In the genomic region with DNA sequence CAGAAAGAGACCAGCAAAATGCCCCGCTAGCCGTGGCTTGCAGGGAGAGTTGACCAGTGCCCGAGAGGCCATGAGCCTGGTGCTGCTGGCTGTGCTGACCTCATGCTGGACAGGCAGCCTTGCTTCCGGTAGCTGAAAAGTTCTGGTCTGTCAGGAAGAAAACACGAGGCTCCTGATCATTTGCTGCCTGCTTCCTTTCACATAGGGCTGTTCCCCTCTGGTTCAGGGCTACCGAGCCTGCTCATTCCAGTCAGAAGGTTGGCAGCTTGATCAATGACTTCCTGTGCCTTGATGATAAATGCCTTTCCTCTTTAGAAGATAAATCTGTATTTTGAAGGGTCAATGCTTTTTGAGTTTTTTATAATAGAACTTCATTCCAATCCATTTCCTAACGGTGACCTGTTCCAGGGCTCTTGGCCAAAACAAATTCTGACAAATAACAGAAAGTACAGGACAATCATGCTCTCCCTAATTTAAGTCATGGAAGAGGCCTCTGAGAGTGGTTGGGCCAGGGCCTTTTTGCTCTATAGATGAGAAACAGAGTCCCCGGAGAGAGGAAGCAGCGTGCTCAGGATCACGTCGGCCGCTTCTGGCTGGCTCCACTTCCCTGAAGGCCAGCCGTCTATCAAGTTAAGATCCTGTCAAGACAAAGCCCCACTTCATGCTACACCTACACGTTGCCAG, we compare ENCODE assay signal across 9 mouse cellular contexts. TPM values are rescaled to one million over a fixed set of nuclear protein-coding genes. Genes with fewer than 3 reads are reported as not detected.
DNase-seq lines count a peak whose midpoint lies in the region; ATAC-seq lines count a peak whose summit lies in the region.
"Had no signal": no experiment of that assay in that cellular context is flagged by ENCODE, and none has a peak within 500 bp of the region (broad histone marks: within the 10 kb centered on the region; RNA-seq: fewer than 3 reads in every experiment).

No protein-coding gene starts in this region.

- no peaks in the 10 kb centered on the region for H3K4me1 ChIP-seq in intestine, embryonic 15.5 days (replicated peaks)
- H3K4me1 ChIP-seq in liver, embryonic 15.5 days (replicated peaks): 0 out of 2 replicates have a peak, but pooled peaks cover 3% of the 10 kb centered on the region

- no peaks in the 10 kb centered on the region for H3K36me3 ChIP-seq in intestine, embryonic 15.5 days
- no peaks in the 10 kb centered on the region for H3K36me3 ChIP-seq in liver, embryonic 15.5 days (replicated peaks)

- peak; percentile 83 for ATAC-seq in intestine, embryonic 15.5 days
- ATAC-seq in liver, embryonic 15.5 days (ENCODE audit: insufficient read depth): peak; percentile 60
- no peak for ATAC-seq in frontal cortex, adult (ENCODE audit: low TSS enrichment)

- no peak overlapping the region for H3K4me3 ChIP-seq in intestine, embryonic 15.5 days (replicated peaks)
- H3K4me3 ChIP-seq in liver, embryonic 15.5 days (replicated peaks): no peak overlapping the region
- H3K4me3 ChIP-seq: erythroblast, embryonic 14.5 days had no signal

- no peak overlapping the region for H3K9ac ChIP-seq in intestine, embryonic 15.5 days
- no peak overlapping the region for H3K9ac ChIP-seq in liver, embryonic 15.5 days

- no peak overlapping the region for H3K4me2 ChIP-seq in intestine, embryonic 15.5 days (replicated peaks)
- H3K4me2 ChIP-seq in liver, embryonic 15.5 days: no peak overlapping the region

- 25% methylated on average over 14 of the region's 14 CpGs for WGBS in intestine, embryonic 15.5 days
- 23% methylated on average over 14 of the region's 14 CpGs for WGBS in liver, embryonic 15.5 days (ENCODE audit: insufficient replicate concordance)

- H3K9me3 ChIP-seq in intestine, embryonic 15.5 days: no peaks in the 10 kb centered on the region
- H3K9me3 ChIP-seq in liver, embryonic 15.5 days (replicated peaks): no peaks in the 10 kb centered on the region

- peak; percentile 4 for DNase-seq in 3T3-L1 (ENCODE audit: low read depth, low spot score)
- DNase-seq in embryo, embryonic 10.5 days (ENCODE audit: low spot score): peak; percentile 64
- no peak for DNase-seq in thymus, postnatal 0 days (ENCODE audit: low spot score)
- no peak for DNase-seq in right cerebral cortex, adult 18-20 months
- no peak for DNase-seq in cerebellum, adult 18-20 months

- H3K27me3 ChIP-seq in intestine, embryonic 15.5 days (replicated peaks): no peaks in the 10 kb centered on the region
- H3K27me3 ChIP-seq in liver, embryonic 15.5 days: no peaks in the 10 kb centered on the region

- peak overlapping the region; percentile 51; the same call in 1 of the 2 replicates for H3K27ac ChIP-seq in intestine, embryonic 15.5 days
- H3K27ac ChIP-seq in liver, embryonic 15.5 days (replicated peaks): 0 out of 2 replicates have a peak overlapping the region, but pooled peaks have one; percentile 26

RNA-seq across cellular contexts. Expression of gene Acer2, which starts 24.7 kb away (rescaled TPM):
- polyA plus RNA-seq in intestine, embryonic 15.5 days (2015; fragmentation: Nextera tagmentation; extraction: Ambion mirVana): 23.1 and 26.5 TPM in 2 replicates
- polyA plus RNA-seq in liver, embryonic 15.5 days (2015; fragmentation: Nextera tagmentation; extraction: Ambion mirVana): 5.2 and 7.0 TPM in 2 replicates
- polyA plus RNA-seq in thymus, postnatal 0 days (2015; fragmentation: Nextera tagmentation; extraction: Ambion mirVana): 3.9 and 4.3 TPM in 2 replicates

RNA-seq across cellular contexts. Expression of gene Rps6, which starts 41.7 kb away (rescaled TPM):
- 690 and 791 TPM in 2 replicates for polyA plus RNA-seq in intestine, embryonic 15.5 days (2015; fragmentation: Nextera tagmentation; extraction: Ambion mirVana)
- 402 and 431 TPM in 2 replicates for polyA plus RNA-seq in liver, embryonic 15.5 days (2015; fragmentation: Nextera tagmentation; extraction: Ambion mirVana)
- 922 and 983 TPM in 2 replicates for polyA plus RNA-seq in thymus, postnatal 0 days (2015; fragmentation: Nextera tagmentation; extraction: Ambion mirVana)

Comparison
In these comparisons a context has a peak if more than half of its experiments do, and no peak if none do; other contexts are left out.
1. DNase-seq: peak in 3T3-L1 (single experiment) and embryo, embryonic 10.5 days (single experiment); none in thymus, postnatal 0 days (single experiment), right cerebral cortex, adult 18-20 months (single experiment) and cerebellum, adult 18-20 months (0 of 2).